Mouse (Mus musculus) adrenal gland, postnatal 4 days (tissue): ENCODE results near the gene Shkbp1. TPM values are rescaled to one million over a fixed set of nuclear protein-coding genes. Genes with fewer than 3 reads are reported as not detected.
A peak's percentile ranks its signal among the peaks of the same experiment; 100 is the strongest.

Experiments used
- DNase-seq, 2 experiments: peaks; one replicate each; pipeline ENCODE4 v3.0.0; 2021 to 2022; ENCODE audit warnings: low spot score in 2 of 2, mixed read lengths in 2 of 2
- total RNA-seq, 2 experiments: library from RNA; stranded (reverse); gene quantifications; 2 replicates each; pipeline ENCODE4 v1.2.3; 2021

Gene Shkbp1
- total RNA-seq, 2 experiments from 2014 or later = 22.9 to 31.7 TPM

DNA sequence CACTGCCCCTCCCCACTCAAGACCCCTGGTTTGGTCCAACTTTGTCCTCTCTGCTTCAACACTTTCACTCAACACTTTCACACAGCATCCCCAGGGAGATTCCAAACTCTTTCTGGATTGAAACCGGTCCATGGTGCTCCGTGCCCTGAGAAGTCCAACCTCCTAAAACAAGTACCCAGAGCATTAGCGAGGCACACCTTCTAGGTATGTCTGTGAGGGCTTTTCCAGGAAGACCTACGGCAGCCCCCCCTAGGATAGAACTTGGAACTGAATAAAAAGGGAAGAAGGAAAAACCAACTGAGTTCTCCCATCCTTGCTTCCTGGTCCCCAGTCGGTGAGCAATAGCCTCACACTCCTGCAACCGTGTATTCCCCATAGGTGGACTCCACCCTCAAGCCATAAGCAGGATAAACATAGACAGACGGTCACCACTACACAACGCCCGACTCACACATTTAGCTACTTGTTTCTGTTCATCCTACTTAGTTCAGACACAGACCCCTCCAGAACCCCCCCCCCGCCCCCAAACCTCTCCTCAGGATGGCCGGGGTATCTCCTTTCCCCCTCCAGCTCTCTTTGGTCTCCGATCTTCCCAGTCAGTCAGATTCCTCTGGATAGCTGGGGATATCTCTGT lies 44.1 kb downstream of the Shkbp1 start:
- DNase-seq = no peak

DNA sequence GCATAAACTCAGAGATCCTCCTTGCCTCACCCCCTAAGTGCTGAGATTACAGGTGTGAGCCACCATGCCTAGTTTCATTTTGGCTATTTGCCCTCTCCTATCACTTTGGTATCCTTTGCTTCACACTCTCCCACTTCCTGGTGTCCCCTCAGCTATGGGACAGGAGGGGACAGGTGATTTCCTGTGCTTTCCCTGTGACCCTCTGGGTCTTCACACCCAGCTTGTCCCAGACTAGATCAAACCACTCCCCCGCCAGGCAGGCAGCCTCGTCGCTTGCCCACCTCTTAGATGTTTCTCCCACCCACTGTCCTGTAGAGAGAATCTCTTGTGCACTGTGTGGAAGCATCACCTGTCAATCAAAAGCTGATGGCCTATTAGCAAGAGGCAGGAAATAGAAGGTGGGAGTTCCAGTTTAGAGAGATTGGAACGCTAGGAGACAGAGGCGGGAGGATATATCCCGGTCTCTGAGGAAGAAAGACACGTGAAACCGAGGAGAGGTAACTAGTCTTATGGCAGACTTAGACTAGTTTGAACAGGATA lies 44.8 kb downstream of the Shkbp1 start:
- DNase-seq = no peak

DNA sequence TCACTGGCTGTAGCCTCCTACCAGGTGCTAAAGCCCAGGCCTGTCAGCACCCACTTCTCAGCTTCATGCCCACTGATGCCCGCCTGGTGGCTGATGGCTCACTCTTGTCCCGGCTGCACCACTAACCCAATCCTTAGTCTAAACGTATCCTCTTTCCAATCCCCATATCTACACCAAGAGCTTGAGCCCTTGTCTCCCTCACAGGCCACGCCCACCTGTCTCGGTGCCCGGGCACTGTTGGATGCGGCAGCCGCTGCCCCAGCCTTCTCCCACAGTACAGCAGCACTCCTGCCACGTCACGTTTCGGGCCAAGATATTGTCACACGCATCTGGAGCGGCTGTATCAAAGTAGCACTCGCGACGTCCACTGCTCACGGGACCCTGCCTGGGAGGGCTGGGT lies 45.5 kb downstream of the Shkbp1 start:
- no peak for DNase-seq

DNA sequence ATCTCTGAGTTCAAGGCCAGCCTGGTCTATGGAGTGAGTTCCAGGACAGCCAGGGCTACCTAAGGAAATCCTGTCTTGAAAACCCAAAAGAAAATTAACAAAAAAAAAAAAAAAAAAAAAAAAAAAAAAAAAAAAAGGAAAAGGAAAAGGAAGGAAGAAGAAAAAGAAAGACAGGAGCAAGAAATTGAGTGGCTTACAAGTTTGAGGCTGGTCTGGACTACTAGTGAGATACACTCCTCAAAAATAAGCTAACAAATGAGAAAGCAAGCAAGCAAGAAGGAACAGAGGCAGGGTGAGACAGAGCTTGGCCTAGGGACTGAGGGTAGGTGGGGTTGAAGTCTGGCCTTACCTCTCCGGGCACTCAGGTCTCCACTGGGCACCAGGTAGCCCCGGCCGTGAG lies 46.0 kb downstream of the Shkbp1 start:
- no peak for DNase-seq

DNA sequence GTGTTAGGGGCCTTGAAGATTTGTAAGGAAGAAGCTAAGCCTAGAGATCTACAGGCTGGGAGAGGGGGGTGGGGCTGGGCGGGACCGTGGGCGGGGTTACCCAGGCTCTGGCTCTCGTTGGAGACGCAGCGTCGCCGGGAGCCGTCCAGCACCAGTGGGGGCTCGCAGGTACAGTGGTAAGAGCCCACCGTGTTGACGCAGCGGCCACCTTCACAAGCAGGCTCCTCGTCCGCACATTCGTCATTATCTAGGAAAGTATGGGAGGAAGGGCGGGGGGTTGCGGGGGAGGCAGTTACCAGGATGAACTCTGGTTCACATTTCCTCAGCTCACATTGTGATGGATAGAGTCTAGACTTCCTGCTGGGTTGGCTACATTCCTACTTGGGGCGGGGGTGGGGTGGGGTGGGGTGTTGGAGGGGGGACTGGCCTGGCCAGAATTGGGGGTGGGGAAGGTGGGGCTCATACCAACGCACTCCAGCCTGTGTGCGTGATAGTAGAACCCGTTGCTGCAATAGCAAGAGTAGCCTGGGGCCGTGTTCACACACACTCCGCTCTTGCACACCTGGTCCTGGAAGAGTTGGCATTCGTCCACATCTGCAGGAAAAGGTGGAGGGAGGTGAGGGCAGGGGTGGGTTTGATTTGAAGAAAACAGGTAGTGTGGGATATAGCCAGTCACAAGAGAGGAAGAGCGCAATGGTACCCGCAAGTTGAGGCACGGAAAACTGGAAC lies 46.8 kb downstream of the Shkbp1 start:
- no peak for DNase-seq

DNA sequence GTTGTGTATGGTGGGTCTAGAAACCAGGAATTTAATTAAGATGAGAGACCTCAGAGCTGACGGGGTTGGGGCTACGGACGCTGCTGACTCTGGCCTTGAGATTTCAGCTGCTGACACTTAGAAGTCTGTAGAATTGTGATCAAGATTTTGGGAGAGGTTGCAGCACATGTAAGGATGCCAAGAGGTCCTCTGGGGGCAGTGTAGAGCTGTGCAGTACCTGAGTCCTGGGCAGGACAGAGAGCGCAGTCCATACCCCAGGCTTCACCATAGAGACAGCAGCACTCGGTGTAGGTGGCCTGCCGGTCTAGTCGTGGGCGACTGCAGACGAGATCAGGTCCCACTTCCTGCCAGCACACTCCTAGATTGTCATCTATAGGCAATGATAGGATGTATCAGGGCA lies 48.3 kb downstream of the Shkbp1 start:
- DNase-seq = no peak

DNA sequence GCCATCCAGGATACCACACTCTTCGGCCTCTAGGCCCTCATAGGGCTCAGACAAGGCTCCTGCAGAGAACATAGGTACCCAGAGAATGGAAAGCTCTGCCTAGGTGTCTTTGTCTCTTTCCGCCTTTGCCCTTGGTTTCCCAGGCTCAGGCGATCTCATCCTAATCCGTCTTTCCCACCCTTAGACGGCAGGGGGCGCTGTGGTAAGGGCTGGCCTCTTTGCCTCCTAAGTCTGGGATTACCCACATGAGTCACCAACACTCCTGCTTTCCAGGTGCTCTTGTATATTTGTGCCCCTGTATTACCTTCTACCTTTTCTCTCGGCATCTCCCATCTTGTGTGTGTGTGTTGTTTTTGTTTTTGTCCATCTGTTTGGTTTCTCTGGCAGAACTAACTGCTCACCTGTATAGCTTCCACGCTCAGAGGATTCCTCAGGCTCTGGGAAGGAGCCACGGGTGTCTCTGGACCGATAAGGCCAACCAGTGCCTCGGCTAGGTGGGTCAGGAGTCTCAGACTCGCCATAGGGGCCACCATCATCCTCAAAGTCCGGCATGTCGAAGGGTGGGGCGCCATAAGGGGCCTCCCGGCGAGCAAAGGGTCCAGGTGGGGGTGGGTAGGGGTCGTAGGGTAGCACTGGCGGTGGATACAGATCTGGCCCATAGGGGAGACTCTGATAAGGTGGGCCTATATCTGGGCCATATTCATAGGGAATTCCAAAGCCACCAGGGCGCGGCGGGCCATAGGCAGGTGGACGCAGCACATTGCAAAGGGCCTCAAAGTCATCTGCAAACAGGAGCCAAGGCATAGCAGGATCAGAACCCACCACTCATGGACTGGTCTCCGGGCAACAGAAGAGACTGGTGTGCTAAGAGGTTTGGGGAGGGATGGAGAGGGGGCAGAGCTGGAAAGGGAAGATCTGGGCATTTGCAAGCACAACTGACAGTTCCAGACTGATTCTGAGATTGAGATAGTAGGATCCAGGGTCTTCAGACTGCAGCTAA lies 49.4 kb downstream of the Shkbp1 start:
- DNase-seq = no peak

DNA sequence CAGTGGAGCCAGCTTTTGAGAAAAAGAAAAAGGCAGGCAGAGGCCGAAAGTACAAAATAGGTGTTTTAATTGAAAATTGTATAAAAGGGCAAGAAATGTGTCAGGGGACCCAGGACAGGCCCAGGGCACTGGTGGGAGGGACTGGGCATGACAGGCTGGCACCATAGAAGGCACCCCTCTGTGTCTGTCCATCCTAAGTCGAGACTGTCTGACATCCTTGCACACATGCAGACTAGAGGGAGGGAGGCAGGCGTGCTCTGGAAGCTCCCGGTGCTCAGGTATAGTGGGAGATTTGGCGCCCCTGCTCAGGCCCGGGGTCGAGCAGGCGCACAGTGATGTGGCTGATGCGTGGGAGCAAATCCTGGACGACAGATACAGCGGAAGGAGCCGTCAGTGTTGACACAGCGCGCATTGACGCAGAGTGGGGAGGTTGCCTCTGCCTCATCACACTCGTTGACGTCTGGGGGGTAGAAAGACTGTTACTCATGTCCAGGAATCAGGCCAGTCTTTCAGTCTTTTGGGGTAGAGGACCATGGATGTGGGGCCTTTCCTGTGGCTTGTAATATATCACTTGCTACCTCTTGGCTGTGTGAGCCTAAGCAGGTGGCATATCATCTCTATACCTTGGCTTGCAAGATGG lies 50.6 kb downstream of the Shkbp1 start:
- no peak for DNase-seq

DNA sequence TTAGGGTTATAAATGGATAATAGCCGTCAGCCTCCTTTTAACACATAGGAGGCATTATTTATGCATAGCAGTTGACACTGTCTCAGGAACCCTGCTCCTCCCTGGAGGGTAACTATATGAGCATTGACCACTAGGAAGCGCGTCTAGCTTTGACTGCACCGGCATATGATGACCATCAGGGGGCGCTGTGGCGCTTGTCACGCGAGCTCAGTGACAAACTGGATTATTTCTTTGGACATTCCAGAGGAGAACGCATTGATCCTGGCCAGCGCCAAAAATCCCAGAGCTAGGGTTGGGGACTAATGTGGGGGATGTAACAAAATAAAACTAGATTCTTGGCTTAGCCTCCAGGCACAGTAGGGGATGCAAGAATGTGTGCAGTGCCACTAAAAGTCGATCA lies 53.6 kb downstream of the Shkbp1 start:
- DNase-seq = peak; percentile 45 to 53

DNA sequence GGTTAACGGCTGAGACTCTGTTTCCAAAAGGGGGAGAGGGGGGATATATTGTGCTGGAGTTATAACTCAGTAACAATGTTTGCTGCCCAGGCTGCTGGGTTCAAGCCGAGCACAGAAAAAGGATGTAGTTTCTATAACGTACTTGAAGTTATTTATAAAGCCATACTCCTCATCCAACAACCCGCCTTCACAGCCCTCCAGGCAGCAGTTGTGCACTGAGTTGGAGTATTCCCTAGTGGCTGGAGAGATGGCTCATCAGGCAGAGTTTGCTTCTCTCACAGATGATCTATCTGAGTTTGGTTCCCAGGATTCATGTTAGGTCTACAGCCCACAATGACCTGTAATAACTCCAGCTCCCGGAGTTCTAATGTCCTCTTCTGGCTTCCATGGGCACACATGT lies 55.0 kb downstream of the Shkbp1 start:
- DNase-seq = no peak

DNA sequence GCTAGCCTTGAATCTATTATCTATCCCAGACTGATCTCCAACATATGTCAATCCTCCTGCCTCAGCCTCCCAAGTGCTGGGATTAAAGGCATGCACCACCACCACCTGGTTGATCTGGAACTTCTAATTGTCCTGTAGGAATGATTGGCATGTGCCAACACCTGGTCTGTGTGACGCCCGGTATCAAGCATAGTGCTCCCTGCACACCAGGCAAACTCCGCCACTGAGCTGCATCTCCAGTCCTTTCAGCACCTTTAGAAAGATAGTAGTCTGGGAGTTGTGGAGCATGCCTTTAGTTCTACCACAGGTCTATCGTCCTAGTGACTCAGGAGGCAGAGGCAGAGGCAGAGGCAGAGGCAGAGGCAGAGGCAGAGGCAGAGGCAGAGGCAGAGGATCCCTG lies 55.5 kb downstream of the Shkbp1 start:
- DNase-seq = no peak

DNA sequence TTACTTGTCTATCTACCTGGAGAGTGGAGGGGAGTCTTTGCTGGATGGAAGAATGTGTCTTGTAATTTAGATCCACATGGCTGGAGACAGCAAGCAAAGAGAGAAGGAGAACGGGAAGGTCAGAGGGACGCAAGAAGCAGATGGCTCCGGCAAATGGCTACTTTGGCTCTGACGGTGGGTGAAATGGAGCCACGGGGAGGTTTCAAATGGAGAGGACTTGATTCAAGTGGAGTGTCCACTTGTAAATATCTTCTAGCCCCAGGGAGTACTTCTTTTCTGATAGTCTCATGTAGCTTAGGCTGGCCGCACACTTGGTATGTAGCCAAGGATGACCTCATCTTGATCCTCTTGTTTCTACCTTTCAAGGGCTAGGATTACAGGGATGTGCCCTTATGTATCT lies 57.0 kb downstream of the Shkbp1 start:
- no peak for DNase-seq

DNA sequence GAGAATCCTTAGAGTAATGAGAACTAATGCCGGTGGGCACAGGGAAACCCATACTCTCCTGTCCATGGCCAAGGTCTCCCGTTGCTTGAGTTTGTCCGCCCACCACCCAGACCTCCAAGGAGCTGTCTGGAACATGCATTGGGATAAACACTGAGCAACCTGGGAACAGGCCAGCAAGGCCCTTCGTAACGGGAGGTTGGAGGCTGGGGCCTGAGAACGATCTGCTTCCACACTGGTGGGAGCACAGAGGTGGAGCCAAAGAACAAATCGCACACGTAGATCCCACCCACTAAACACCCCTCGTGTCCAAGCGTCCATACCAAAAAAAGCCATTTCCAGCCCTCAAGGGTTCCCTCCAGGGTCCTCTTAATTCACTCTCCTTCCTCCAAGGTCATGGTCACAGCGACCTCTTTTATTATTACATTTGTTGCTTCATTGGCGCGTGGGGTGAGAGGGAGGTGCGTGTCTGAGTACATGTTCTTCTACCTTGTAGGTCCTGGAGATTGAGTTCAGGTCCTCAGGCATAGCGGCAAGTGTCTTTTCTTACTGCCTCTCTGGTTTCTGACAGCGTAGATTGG lies 57.7 kb downstream of the Shkbp1 start:
- no peak for DNase-seq

DNA sequence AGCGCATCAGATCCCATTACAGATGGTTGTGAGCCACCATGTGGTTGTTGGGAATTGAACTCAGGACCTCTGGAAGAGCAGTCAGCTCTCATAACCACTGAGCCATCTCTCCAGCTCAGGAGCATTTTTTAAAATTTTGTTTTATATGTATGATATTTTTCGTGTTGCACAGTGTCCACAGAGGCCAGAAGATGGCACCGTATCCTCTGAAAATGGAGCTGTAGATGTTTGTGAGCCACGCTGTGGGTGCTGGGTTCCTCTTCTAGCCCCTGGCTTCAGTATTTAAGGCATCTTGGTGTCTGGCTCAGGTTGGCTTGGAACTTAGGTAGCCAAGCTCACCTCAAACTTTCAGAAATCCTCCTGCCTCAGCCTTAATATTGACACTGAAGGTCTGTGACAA lies 59.3 kb downstream of the Shkbp1 start:
- no peak for DNase-seq

DNA sequence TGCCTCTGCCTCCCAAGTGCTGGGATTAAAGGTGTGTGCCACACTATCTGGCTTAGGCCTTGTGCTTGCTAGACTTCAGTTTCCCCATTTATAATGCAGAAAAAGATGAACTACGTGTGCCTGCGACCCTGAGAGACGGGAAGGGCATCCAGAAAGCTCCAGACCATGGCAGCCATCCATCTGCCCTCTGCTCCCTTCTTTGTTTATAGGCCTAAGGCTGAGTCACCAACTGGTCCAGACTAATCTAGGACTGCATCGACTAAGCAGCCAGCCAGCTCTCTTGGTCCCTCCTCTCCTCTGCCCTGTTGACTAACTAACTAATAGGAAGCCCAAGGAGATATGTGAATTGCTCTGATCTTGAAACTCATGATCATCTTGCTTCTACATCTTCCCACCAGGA lies 59.9 kb downstream of the Shkbp1 start:
- DNase-seq = no peak

Other genes starting within 250 kb of the Shkbp1 start
- 100 to 1,000 TPM; 148 to 161 TPM for gene Cyp2f2, start 236.1 kb downstream of the Shkbp1 start, total RNA-seq
- gene Cyp2t4, start 202.3 kb downstream of the Shkbp1 start, total RNA-seq = not detected
- 100 to 1,000 TPM; 106 to 111 TPM for gene Egln2, start 189.2 kb downstream of the Shkbp1 start, total RNA-seq
- 10 to 100 TPM; 53.3 to 60.8 TPM for gene Rab4b, start 177.1 kb downstream of the Shkbp1 start, total RNA-seq
- not detected for gene Gm21983, start 174.9 kb downstream of the Shkbp1 start, total RNA-seq
- 1 to 10 TPM in 1 of 2 experiments, under 1 TPM in 1; 0.62 to 2.3 TPM for gene Mia, start 174.9 kb downstream of the Shkbp1 start, total RNA-seq
- gene BC024978, start 160.2 kb downstream of the Shkbp1 start, total RNA-seq = 10 to 100 TPM; 19.2 to 22.7 TPM
- 100 to 1,000 TPM; 102 to 104 TPM for gene Snrpa, start 159.7 kb downstream of the Shkbp1 start, total RNA-seq
- gene Itpkc, start 127.4 kb downstream of the Shkbp1 start, total RNA-seq = 10 to 100 TPM; 12.7 to 14.4 TPM
- gene Coq8b, start 123.0 kb downstream of the Shkbp1 start, total RNA-seq = 10 to 100 TPM; 37.1 to 42.0 TPM
- gene Numbl, start 97.6 kb downstream of the Shkbp1 start, total RNA-seq = 10 to 100 TPM; 21.0 to 21.1 TPM
- 100 to 1,000 TPM in 1 of 2 experiments, 10 to 100 TPM in 1; 95.4 to 102 TPM for gene Ltbp4, start 18.3 kb downstream of the Shkbp1 start, total RNA-seq
- 1 to 10 TPM in 1 of 2 experiments, not detected in 1; 2.5 TPM for gene Gm20479, start 1.4 kb upstream of the Shkbp1 start, total RNA-seq
- 1 to 10 TPM; 1.2 to 1.4 TPM for gene Sptbn4, start 91.7 kb upstream of the Shkbp1 start, total RNA-seq
- 10 to 100 TPM; 58.4 to 62.1 TPM for gene Blvrb, start 92.0 kb upstream of the Shkbp1 start, total RNA-seq
- 10 to 100 TPM; 16.7 to 17.3 TPM for gene Sertad3, start 117.7 kb upstream of the Shkbp1 start, total RNA-seq
- gene Sertad1, start 130.9 kb upstream of the Shkbp1 start, total RNA-seq = 10 to 100 TPM; 18.1 to 18.8 TPM
- 1 to 10 TPM; 7.0 to 8.8 TPM for gene Prx, start 143.3 kb upstream of the Shkbp1 start, total RNA-seq
- gene Hipk4, start 167.2 kb upstream of the Shkbp1 start, total RNA-seq = 1 to 10 TPM; 1.4 to 1.8 TPM
- 100 to 1,000 TPM; 132 to 133 TPM for gene Pld3, start 197.2 kb upstream of the Shkbp1 start, total RNA-seq
- 10 to 100 TPM; 21.6 to 28.0 TPM for gene 2310022A10Rik, start 197.2 kb upstream of the Shkbp1 start, total RNA-seq
- gene Akt2, start 235.5 kb upstream of the Shkbp1 start, total RNA-seq = 100 to 1,000 TPM; 195 to 220 TPM